Mouse (Mus musculus): ENCODE measurements at regions not wholly inside any gene's neighbourhood (a gene's known extent, or its start where the extent isn't known, plus 50 kb on each side); places are given as distances from the start of the nearest gene placed in this dataset.
"Not testable (repeated sequence)": the region's sequence is repeated elsewhere in the genome, so short reads cannot be mapped to it uniquely, and the experiment has no call there.

- Histone ChIP-seq H3K36me3 (ENCODE audit: insufficient read depth) (no peaks in the 10 kb centered on the region), H3K9me3 (ENCODE audit: low read depth, low read length) (no peaks in the 10 kb centered on the region), H3K9ac (no peak overlapping the region), H3K4me2 (no peak overlapping the region), H3K27me3 (ENCODE audit: insufficient read depth, low read length) (no peaks in the 10 kb centered on the region), H3K4me3 (ENCODE audit: low read depth, low read length) (no peak overlapping the region), H3K4me1 (ENCODE audit: insufficient read depth) (no peaks in the 10 kb centered on the region), H3K27ac (ENCODE audit: low read depth) (no peak overlapping the region)
- no peak for ATAC-seq (ENCODE audit: insufficient read depth)
- WGBS = 74% methylated on average over 5 of the region's 5 CpGs
- DNase-seq = no peak
- TF ChIP-seq CTCF (IDR thresholded peaks at IDR 0.05; ENCODE audit: low read depth) = no peak
Measured at GRCm38 (mm10) chr2:71597956-71598355, 51.4 kb upstream of the Dlx2 start.

GRCm38 (mm10) chr2:71598368-71598767 lies 51.8 kb upstream of the Dlx2 start:
- ATAC-seq (ENCODE audit: insufficient read depth) (no peak), DNase-seq (no peak)
- H3K4me3 ChIP-seq (ENCODE audit: low read depth, low read length) = no peak overlapping the region
- no peak overlapping the region for H3K9ac ChIP-seq
- no peaks in the 10 kb centered on the region for H3K9me3 ChIP-seq (ENCODE audit: low read depth, low read length)
- H3K4me1 ChIP-seq (ENCODE audit: insufficient read depth) = no peaks in the 10 kb centered on the region
- H3K27me3 ChIP-seq (ENCODE audit: insufficient read depth, low read length) = no peaks in the 10 kb centered on the region
- 57% methylated on average over 10 of the region's 10 CpGs for WGBS
- no peaks in the 10 kb centered on the region for H3K36me3 ChIP-seq (ENCODE audit: insufficient read depth)
- H3K27ac ChIP-seq (ENCODE audit: low read depth) = no peak overlapping the region
- peak overlapping the region; percentile 33; the same call in 1 of the 2 replicates for H3K4me2 ChIP-seq
- no peak for TF ChIP-seq CTCF (IDR thresholded peaks at IDR 0.05; ENCODE audit: low read depth)

- Histone ChIP-seq H3K9ac (no peak overlapping the region), H3K4me2 (peak overlapping the region; percentile 33; the same call in 1 of the 2 replicates), H3K4me1 (ENCODE audit: insufficient read depth) (no peaks in the 10 kb centered on the region), H3K27me3 (ENCODE audit: insufficient read depth, low read length) (no peaks in the 10 kb centered on the region), H3K9me3 (ENCODE audit: low read depth, low read length) (no peaks in the 10 kb centered on the region), H3K36me3 (ENCODE audit: insufficient read depth) (no peaks in the 10 kb centered on the region), H3K27ac (ENCODE audit: low read depth) (no peak overlapping the region), H3K4me3 (ENCODE audit: low read depth, low read length) (no peak overlapping the region)
- 13% methylated on average over 5 of the region's 5 CpGs for WGBS
- DNase-seq (peak; percentile 97), ATAC-seq (ENCODE audit: insufficient read depth) (peak; percentile 77)
- TF ChIP-seq CTCF (IDR thresholded peaks at IDR 0.05; ENCODE audit: low read depth) = peak; percentile 96
Measured at GRCm38 (mm10) chr2:71598778-71599177, 52.2 kb upstream of the Dlx2 start.

- WGBS = 67% methylated on average over 7 of the region's 7 CpGs
- ATAC-seq (ENCODE audit: insufficient read depth) = no peak
- peak; percentile 15 for DNase-seq
Measured at GRCm38 (mm10) chr2:71600213-71600612, 53.7 kb upstream of the Dlx2 start.

GRCm38 (mm10) chr2:71600999-71601398 lies 54.4 kb upstream of the Dlx2 start:
- no peaks in the 10 kb centered on the region for H3K27me3 ChIP-seq (ENCODE audit: insufficient read depth, low read length)
- no peak for TF ChIP-seq CTCF (IDR thresholded peaks at IDR 0.05; ENCODE audit: low read depth)
- no peak overlapping the region for H3K9ac ChIP-seq
- WGBS = 82% methylated on average over 1 of the region's 1 CpGs
- H3K4me3 ChIP-seq (ENCODE audit: low read depth, low read length) = no peak overlapping the region
- H3K27ac ChIP-seq (ENCODE audit: low read depth) = no peak overlapping the region
- no peaks in the 10 kb centered on the region for H3K4me1 ChIP-seq (ENCODE audit: insufficient read depth)
- H3K4me2 ChIP-seq = no peak overlapping the region
- no peaks in the 10 kb centered on the region for H3K9me3 ChIP-seq (ENCODE audit: low read depth, low read length)
- ATAC-seq (ENCODE audit: insufficient read depth) (no peak), DNase-seq (no peak)
- H3K36me3 ChIP-seq (ENCODE audit: insufficient read depth) = no peaks in the 10 kb centered on the region

More at GRCm38 (mm10) chr2:71600213-71600612, 53.7 kb upstream of the Dlx2 start:
- TF ChIP-seq CTCF (IDR thresholded peaks at IDR 0.05; ENCODE audit: low read depth) = no peak
- no peaks in the 10 kb centered on the region for H3K9me3 ChIP-seq (ENCODE audit: low read depth, low read length)
- no peak overlapping the region for H3K4me3 ChIP-seq (ENCODE audit: low read depth, low read length)
- H3K4me2 ChIP-seq = no peak overlapping the region
- H3K4me1 ChIP-seq (ENCODE audit: insufficient read depth) = no peaks in the 10 kb centered on the region
- H3K36me3 ChIP-seq (ENCODE audit: insufficient read depth) = no peaks in the 10 kb centered on the region
- H3K27me3 ChIP-seq (ENCODE audit: insufficient read depth, low read length) = no peaks in the 10 kb centered on the region
- H3K27ac ChIP-seq (ENCODE audit: low read depth) = no peak overlapping the region
- no peak overlapping the region for H3K9ac ChIP-seq

- H3K27ac ChIP-seq (ENCODE audit: low read depth); ATAC-seq (ENCODE audit: insufficient read depth): not testable (repeated sequence)
- 87% methylated on average over 8 of the region's 8 CpGs for WGBS
Measured at GRCm38 (mm10) chr2:71603796-71604195, 57.2 kb upstream of the Dlx2 start.

GRCm38 (mm10) chr2:71605606-71606005 lies 59.1 kb upstream of the Dlx2 start:
- no peak for DNase-seq
- no peaks in the 10 kb centered on the region for H3K27me3 ChIP-seq (ENCODE audit: insufficient read depth, low read length)
- no peak for TF ChIP-seq CTCF (IDR thresholded peaks at IDR 0.05; ENCODE audit: low read depth)
- H3K36me3 ChIP-seq (ENCODE audit: insufficient read depth) = no peaks in the 10 kb centered on the region
- no peaks in the 10 kb centered on the region for H3K4me1 ChIP-seq (ENCODE audit: insufficient read depth)
- H3K9ac ChIP-seq = no peak overlapping the region
- WGBS = 86% methylated on average over 1 of the region's 1 CpGs
- ATAC-seq (ENCODE audit: insufficient read depth) = no peak
- no peak overlapping the region for H3K4me3 ChIP-seq (ENCODE audit: low read depth, low read length)
- no peak overlapping the region for H3K27ac ChIP-seq (ENCODE audit: low read depth)
- H3K4me2 ChIP-seq = no peak overlapping the region
- H3K9me3 ChIP-seq (ENCODE audit: low read depth, low read length) = no peaks in the 10 kb centered on the region

More at GRCm38 (mm10) chr2:71603796-71604195, 57.2 kb upstream of the Dlx2 start:
- not testable (repeated sequence) for H3K36me3 ChIP-seq (ENCODE audit: insufficient read depth); H3K4me1 ChIP-seq (ENCODE audit: insufficient read depth); DNase-seq; H3K4me3 ChIP-seq (ENCODE audit: low read depth, low read length); H3K4me2 ChIP-seq; H3K9ac ChIP-seq; H3K27me3 ChIP-seq (ENCODE audit: insufficient read depth, low read length); H3K9me3 ChIP-seq (ENCODE audit: low read depth, low read length)

GRCm38 (mm10) chr2:71607087-71607502 lies 60.5 kb upstream of the Dlx2 start:
- H3K9ac ChIP-seq = no peak overlapping the region
- no peak overlapping the region for H3K4me3 ChIP-seq (ENCODE audit: low read depth, low read length)
- peak overlapping the region; percentile 58 for H3K27ac ChIP-seq (ENCODE audit: low read depth)
- no peaks in the 10 kb centered on the region for H3K4me1 ChIP-seq (ENCODE audit: insufficient read depth)
- H3K36me3 ChIP-seq (ENCODE audit: insufficient read depth) = no peaks in the 10 kb centered on the region
- H3K27me3 ChIP-seq (ENCODE audit: insufficient read depth, low read length) = no peaks in the 10 kb centered on the region
- no peak for TF ChIP-seq CTCF (IDR thresholded peaks at IDR 0.05; ENCODE audit: low read depth)
- ATAC-seq (ENCODE audit: insufficient read depth) (peak; percentile 66), DNase-seq (no peak)
- H3K4me2 ChIP-seq = no peak overlapping the region
- no peaks in the 10 kb centered on the region for H3K9me3 ChIP-seq (ENCODE audit: low read depth, low read length)
- 59% methylated on average over 3 of the region's 3 CpGs for WGBS
